ENCODE assay signal across 8 mouse cellular contexts in genomic region chr12:59130249-59130648, GRCm38 (mm10). TPM values are rescaled to one million over a fixed set of nuclear protein-coding genes. Genes with fewer than 3 reads are reported as not detected.
DNase-seq lines count a peak whose midpoint lies in the region; ATAC-seq and TF ChIP-seq lines count a peak whose summit lies in the region.

No protein-coding gene starts in this region.

- H3K27me3 ChIP-seq in ES-Bruce4 (ENCODE audit: control insufficient read depth, insufficient read depth, low read length, poor library complexity, severe bottlenecking): no peaks in the 10 kb centered on the region
- no peaks in the 10 kb centered on the region for H3K27me3 ChIP-seq in hindbrain, embryonic 10.5 days (ENCODE audit: insufficient read depth, poor library complexity, severe bottlenecking)
- no peaks in the 10 kb centered on the region for H3K27me3 ChIP-seq in liver, embryonic 14.5 days (ENCODE audit: control insufficient read depth, insufficient read depth, low read length)

- no peaks in the 10 kb centered on the region for H3K36me3 ChIP-seq in ES-Bruce4 (ENCODE audit: control insufficient read depth, insufficient read depth, low read length, poor library complexity, severe bottlenecking)
- H3K36me3 ChIP-seq in hindbrain, embryonic 10.5 days: no peaks in the 10 kb centered on the region
- H3K36me3 ChIP-seq in liver, embryonic 14.5 days (replicated peaks; ENCODE audit: control insufficient read depth, insufficient read depth, low read depth): no peaks in the 10 kb centered on the region

- TF ChIP-seq EP300 in ES-Bruce4 (IDR thresholded peaks at IDR 0.05; ENCODE audit: insufficient read depth, low read depth, low read length): no peak
- TF ChIP-seq EP300 in liver, embryonic 14.5 days (IDR thresholded peaks at IDR 0.05; ENCODE audit: low read depth): no peak

- TF ChIP-seq CTCF in ES-Bruce4 (IDR thresholded peaks at IDR 0.05; ENCODE audit: low read depth, low read length): no peak
- TF ChIP-seq CTCF in liver, embryonic 14.5 days (IDR thresholded peaks at IDR 0.05; ENCODE audit: low read depth): no peak

- ATAC-seq in erythroblast, adult 5-6 weeks (replicated peaks; ENCODE audit: low FRiP score, poor library complexity, severe bottlenecking): 0 out of 2 replicates have a peak, but pooled peaks have one; percentile 15
- ATAC-seq in liver, embryonic 14.5 days (ENCODE audit: insufficient read depth): no peak
- no peak for ATAC-seq in inflammation-experienced regulatory T-cells, adult 6 months

- no peak overlapping the region for H3K4me3 ChIP-seq in ES-Bruce4 (ENCODE audit: low read depth, low read length)
- peak overlapping the region; percentile 79 for H3K4me3 ChIP-seq in hindbrain, embryonic 10.5 days
- peak overlapping the region in 1 of 2 experiments; percentile 96; a peak in 2 of 4 replicates for H3K4me3 ChIP-seq in liver, embryonic 14.5 days (ENCODE audit: insufficient read depth in 1 of 2, low read depth in 2 of 2, low read length in 2 of 2)

- H3K9ac ChIP-seq in ES-Bruce4 (ENCODE audit: low read depth, poor library complexity, severe bottlenecking): peak overlapping the region; percentile 90
- H3K9ac ChIP-seq in liver, embryonic 14.5 days (replicated peaks): peak overlapping the region; percentile 95

- no peaks in the 10 kb centered on the region for H3K9me3 ChIP-seq in ES-Bruce4 (replicated peaks; ENCODE audit: control insufficient read depth, insufficient read depth, low read length, poor library complexity, severe bottlenecking)
- H3K9me3 ChIP-seq in hindbrain, embryonic 10.5 days: no peaks in the 10 kb centered on the region
- H3K9me3 ChIP-seq in liver, embryonic 14.5 days (ENCODE audit: control insufficient read depth, low read length): no peaks in the 10 kb centered on the region

- 25% methylated on average over 3 of the region's 3 CpGs for WGBS in hindbrain, embryonic 10.5 days
- WGBS in liver, embryonic 14.5 days (ENCODE audit: insufficient replicate concordance): 11% methylated on average over 3 of the region's 3 CpGs

- DNase-seq in B cell, adult 2 months: peak; percentile 45 to 52
- DNase-seq in hindbrain, embryonic 10.5 days (ENCODE audit: low spot score): peak; percentile 6
- DNase-seq in liver, embryonic 14.5 days (ENCODE audit: low read depth in 3 of 3, low spot score in 3 of 3): no peak
- DNase-seq in naive thymus-derived CD4-positive, alpha-beta T cell, adult 2 months (ENCODE audit: low read depth): peak; percentile 61
- DNase-seq in thymus, postnatal 10 days (ENCODE audit: low spot score in 2 of 2): no peak

- no peak for TF ChIP-seq POLR2A in ES-Bruce4 (IDR thresholded peaks at IDR 0.05; ENCODE audit: insufficient read depth, low read length)

- H3K4me1 ChIP-seq in ES-Bruce4 (ENCODE audit: control insufficient read depth, insufficient read depth, low read length): no peaks in the 10 kb centered on the region
- H3K4me1 ChIP-seq in hindbrain, embryonic 10.5 days (replicated peaks): peaks cover 29% of the 10 kb centered on the region
- H3K4me1 ChIP-seq in liver, embryonic 14.5 days (replicated peaks; ENCODE audit: control insufficient read depth in 2 of 2, insufficient read depth in 2 of 2, low read length in 1 of 2): peaks cover 19 to 29% of the 10 kb centered on the region in 2 experiments

- no peak overlapping the region for H3K27ac ChIP-seq in ES-Bruce4 (ENCODE audit: insufficient read depth, low read length)
- H3K27ac ChIP-seq in hindbrain, embryonic 10.5 days: peak overlapping the region; percentile 97
- peak overlapping the region; percentile 27 for H3K27ac ChIP-seq in liver, embryonic 14.5 days

- peak overlapping the region; percentile 98 for H3K4me2 ChIP-seq in liver, embryonic 14.5 days (ENCODE audit: low read depth)

RNA-seq across cellular contexts. Expression of gene Mia2, which starts 34.6 kb away (rescaled TPM):
- 73.7 and 75.9 TPM in 2 replicates for polyA plus RNA-seq in ES-Bruce4 (2011; ENCODE audit: insufficient read depth, insufficient read length, low read depth, missing spikeins)
- 40.5 and 54.1 TPM in 2 replicates for total RNA-seq in erythroblast, adult 5-6 weeks (2015; ENCODE audit: low replicate concordance)
- total RNA-seq in erythroblast, adult 5-6 weeks (2017; ENCODE audit: low replicate concordance): 66.7 and 125 TPM in 2 replicates
- 34.8 and 43.4 TPM in 2 replicates for polyA plus RNA-seq in hindbrain, embryonic 10.5 days (2016; fragmentation: Nextera tagmentation; extraction: Ambion mirVana)
- polyA plus RNA-seq in liver, embryonic 14.5 days (2012; rRNA removed): 26.9 and 31.7 TPM in 2 replicates
- 42.6 and 43.4 TPM in 2 replicates for polyA plus RNA-seq in liver, embryonic 14.5 days (2014; fragmentation: Nextera tagmentation; extraction: Ambion mirVana)
- 10 to 100 TPM; 19.0 to 34.2 (median 32.9) TPM for polyA plus RNA-seq in inflammation-experienced regulatory T-cells, adult 6 months (2017; shearing (Covaris generic))

Comparison
In these comparisons a context has a peak if more than half of its experiments do, and no peak if none do; other contexts are left out.
1. DNase-seq: peak in B cell, adult 2 months (2 of 2), hindbrain, embryonic 10.5 days (single experiment) and naive thymus-derived CD4-positive, alpha-beta T cell, adult 2 months (single experiment); none in liver, embryonic 14.5 days (0 of 3) and thymus, postnatal 10 days (0 of 2).